Mouse (Mus musculus) olfactory bulb, adult 2 months (tissue): ENCODE results near the gene Map3k6. TPM values are rescaled to one million over a fixed set of nuclear protein-coding genes. Genes with fewer than 3 reads are reported as not detected.

Experiments used
- H3K27ac ChIP-seq: fragments of 200-500 bp; 2 replicates; pipeline ENCODE4 v1.5.1; 2012; ENCODE audit warnings: low read depth, low read length; ENCODE audit not compliant: insufficient read depth
- H3K4me1 ChIP-seq: fragments of 200-500 bp; 2 replicates; pipeline ENCODE4 v1.6.1; 2012; ENCODE audit warnings: low read length; ENCODE audit not compliant: control insufficient read depth, insufficient read depth
- H3K4me3 ChIP-seq: fragments of 200-500 bp; 2 replicates; pipeline ENCODE4 v1.5.1; 2012; ENCODE audit warnings: mild to moderate bottlenecking, low read depth, low read length, moderate library complexity; ENCODE audit not compliant: insufficient read depth
- CTCF ChIP-seq: fragments of 200-500 bp; IDR thresholded peaks from 2 replicates; pipeline ENCODE4 v1.5.1; 2012; ENCODE audit warnings: low read depth, mild to moderate bottlenecking, low read length, moderate library complexity; ENCODE audit not compliant: insufficient read depth
- POLR2A ChIP-seq: fragments of 200-500 bp; IDR thresholded peaks from 2 replicates; pipeline ENCODE4 v1.6.1; 2012; ENCODE audit warnings: mild to moderate bottlenecking, low read depth, low read length, moderate library complexity; ENCODE audit not compliant: insufficient read depth
- WGBS: fragments of 180-500 bp; shearing (Covaris S2); methylation state at CpG from one replicate; pipeline ENCODE4 v1.1.7; 2018; 5-methylcytosine and 5-hydroxymethylcytosine counted together
- polyA plus RNA-seq: library from polyadenylated mRNA; stranded (reverse); fragments of >200 nt; gene quantifications from 2 replicates; pipeline ENCODE4 v1.2.4, GENCODE M21; 2012; ENCODE audit warnings: low replicate concordance; ENCODE audit not compliant: missing spikeins, insufficient read depth, insufficient read length

The Map3k6 gene
- polyA plus RNA-seq, 1 experiment, result not detected

- WGBS, result 2% methylated on average over 40 of the region's 44 CpGs
Measured at GRCm38 (mm10) chr4:133212562-133213267, 27.9 kb upstream of the Map3k6 start.

GRCm38 (mm10) chr4:133213268-133213590 lies 27.4 kb upstream of the Map3k6 start:
- Histone ChIP-seq H3K4me3 (peak overlapping the region; percentile 78), H3K27ac (no peak overlapping the region), H3K4me1 (peaks cover 17% of the 10 kb centered on the region)
- whole genome bisulfite sequencing, result 2% methylated on average over 9 of the region's 9 CpGs
- TF ChIP-seq POLR2A (no peak), CTCF (no peak)

More at GRCm38 (mm10) chr4:133212562-133213267, 27.9 kb upstream of the Map3k6 start:
- peak overlapping the region; percentile 68; the same call in 1 of the 2 replicates for H3K27ac ChIP-seq
- H3K4me1 ChIP-seq, result peaks cover 17% of the 10 kb centered on the region
- peak overlapping the region; percentile 78 for H3K4me3 ChIP-seq
- TF ChIP-seq POLR2A, result no peak
- no peak for TF ChIP-seq CTCF

DNA sequence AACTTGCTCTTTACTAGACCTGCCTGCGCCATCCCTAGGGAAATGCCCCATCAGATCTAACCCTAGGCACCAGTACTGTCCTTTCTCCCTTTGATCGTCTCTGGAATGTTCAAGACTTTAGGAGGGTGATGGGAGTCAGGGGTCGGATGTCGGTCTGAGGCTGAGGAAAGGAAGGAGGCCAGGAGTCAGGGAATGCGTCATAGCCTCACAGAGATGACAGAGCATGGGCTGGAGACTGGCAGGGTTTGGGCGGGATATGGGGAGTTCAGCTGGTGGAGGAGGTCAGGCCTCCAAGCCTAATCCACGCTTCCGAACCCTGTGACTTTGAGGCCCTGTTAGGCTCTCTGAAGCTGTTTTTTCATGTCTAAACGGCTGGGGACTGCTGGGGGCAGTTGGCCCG lies 27.0 kb upstream of the Map3k6 start:
- no peak overlapping the region for H3K4me3 ChIP-seq
- TF ChIP-seq CTCF (no peak), POLR2A (no peak)
- H3K27ac ChIP-seq, result no peak overlapping the region
- H3K4me1 ChIP-seq, result peaks cover 17% of the 10 kb centered on the region
- WGBS, result 52% methylated on average over 10 of the region's 10 CpGs

DNA sequence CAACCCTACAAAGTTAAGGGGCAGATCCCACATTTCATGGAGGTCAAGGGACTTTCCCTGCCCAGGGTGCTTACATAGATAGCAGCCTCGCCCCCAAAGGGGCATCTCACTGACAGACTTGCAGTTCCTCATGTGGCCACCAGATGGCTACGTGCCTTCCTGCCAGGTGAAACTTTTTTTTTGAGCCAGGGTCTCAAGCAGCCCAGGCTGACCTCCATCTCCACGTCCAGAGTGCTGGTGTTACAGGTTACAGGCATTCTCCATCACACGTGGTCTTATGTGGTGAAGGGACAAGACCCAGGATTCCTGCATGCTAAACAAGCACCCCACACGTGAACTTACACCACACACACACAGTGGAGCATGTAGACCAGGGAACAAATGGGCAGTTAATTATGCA lies 23.0 kb upstream of the Map3k6 start:
- Histone ChIP-seq H3K27ac (no peak overlapping the region), H3K4me1 (peaks cover 12% of the 10 kb centered on the region), H3K4me3 (no peak overlapping the region)
- peak; percentile 87 for TF ChIP-seq CTCF
- TF ChIP-seq POLR2A, result no peak
- WGBS, result 10% methylated on average over 5 of the region's 5 CpGs

DNA sequence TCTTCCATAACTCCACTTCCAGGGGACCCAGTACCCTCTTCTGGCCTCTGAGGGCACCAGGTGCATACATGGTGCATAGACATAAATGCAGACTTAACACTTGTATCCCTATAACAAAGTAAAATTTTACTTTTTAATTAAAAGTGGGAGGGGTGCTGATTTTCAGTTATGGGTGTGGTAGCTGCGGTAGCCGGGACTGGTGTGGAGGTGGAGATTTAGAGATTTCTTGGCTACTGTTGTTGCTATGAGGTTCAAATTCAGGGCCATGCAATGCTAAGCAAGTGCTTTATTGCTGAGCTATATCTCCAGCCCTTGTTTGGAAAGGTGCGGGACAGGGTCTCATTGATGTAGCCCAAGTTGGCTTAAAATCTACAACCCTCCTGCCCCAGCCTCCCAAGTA lies 21.9 kb upstream of the Map3k6 start:
- Histone ChIP-seq H3K4me1 (peaks cover 10% of the 10 kb centered on the region), H3K4me3 (no peak overlapping the region), H3K27ac (no peak overlapping the region)
- no peak for TF ChIP-seq CTCF
- TF ChIP-seq POLR2A, result no peak
- 87% methylated on average over 3 of the region's 3 CpGs for WGBS

DNA sequence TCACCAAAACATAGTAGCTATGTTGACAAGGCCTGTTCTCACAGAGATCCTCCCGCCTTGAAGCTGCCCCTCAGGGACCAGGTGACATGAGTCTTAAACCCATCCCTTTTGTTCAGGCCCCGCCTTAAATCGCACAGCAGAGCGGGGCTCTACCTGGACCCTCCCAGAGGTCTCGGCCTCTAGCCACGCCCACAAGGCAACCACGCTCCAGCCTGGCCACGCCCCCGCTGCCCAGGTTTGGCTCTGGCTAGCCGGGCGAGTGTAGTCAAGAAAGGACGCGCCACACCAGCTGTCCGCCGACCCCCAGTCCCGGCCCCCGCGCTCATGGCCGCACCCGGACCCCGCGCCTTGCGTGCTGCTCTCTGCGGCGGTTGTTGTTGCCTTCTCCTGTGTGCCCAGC lies 20.0 kb upstream of the Map3k6 start:
- no peak overlapping the region for H3K27ac ChIP-seq
- WGBS, result 12% methylated on average over 25 of the region's 25 CpGs
- no peak overlapping the region for H3K4me3 ChIP-seq
- peaks cover 14% of the 10 kb centered on the region for H3K4me1 ChIP-seq
- TF ChIP-seq CTCF, result no peak
- TF ChIP-seq POLR2A, result no peak

DNA sequence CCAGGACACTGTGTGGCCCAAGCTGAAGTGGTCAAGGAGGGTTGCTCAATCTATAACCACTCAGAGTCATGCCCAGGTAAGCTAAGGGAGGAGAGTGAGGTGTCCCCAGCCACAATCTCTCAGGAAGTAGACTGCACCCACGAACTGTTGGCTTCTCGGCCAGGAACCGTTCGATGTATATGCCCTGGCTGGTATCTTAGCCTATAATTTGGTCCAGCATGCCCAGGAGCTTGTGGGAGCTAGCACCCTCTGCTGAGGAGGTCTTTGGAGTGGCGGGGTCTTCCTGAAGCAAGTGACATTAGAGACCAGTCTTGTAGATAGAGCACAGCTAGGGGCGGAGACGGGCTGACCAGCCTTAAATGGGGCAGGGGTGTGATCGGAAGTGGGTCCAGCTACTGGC lies 18.9 kb upstream of the Map3k6 start:
- Histone ChIP-seq H3K4me1 (peaks cover 14% of the 10 kb centered on the region), H3K4me3 (no peak overlapping the region), H3K27ac (no peak overlapping the region)
- TF ChIP-seq CTCF, result no peak
- 95% methylated on average over 8 of the region's 8 CpGs for WGBS

GRCm38 (mm10) chr4:133223875-133224274 lies 16.7 kb upstream of the Map3k6 start:
- 64% methylated on average over 5 of the region's 5 CpGs for WGBS
- Histone ChIP-seq H3K4me3 (no peak overlapping the region), H3K27ac (no peak overlapping the region), H3K4me1 (peaks cover 14% of the 10 kb centered on the region)
- TF ChIP-seq CTCF (no peak), POLR2A (no peak)

GRCm38 (mm10) chr4:133226073-133226472 lies 14.5 kb upstream of the Map3k6 start:
- 64% methylated on average over 10 of the region's 10 CpGs for WGBS
- no peak overlapping the region for H3K4me3 ChIP-seq
- TF ChIP-seq CTCF (no peak), POLR2A (no peak)
- no peak overlapping the region for H3K27ac ChIP-seq
- peaks cover 8% of the 10 kb centered on the region; the same call in 1 of the 2 replicates for H3K4me1 ChIP-seq

DNA sequence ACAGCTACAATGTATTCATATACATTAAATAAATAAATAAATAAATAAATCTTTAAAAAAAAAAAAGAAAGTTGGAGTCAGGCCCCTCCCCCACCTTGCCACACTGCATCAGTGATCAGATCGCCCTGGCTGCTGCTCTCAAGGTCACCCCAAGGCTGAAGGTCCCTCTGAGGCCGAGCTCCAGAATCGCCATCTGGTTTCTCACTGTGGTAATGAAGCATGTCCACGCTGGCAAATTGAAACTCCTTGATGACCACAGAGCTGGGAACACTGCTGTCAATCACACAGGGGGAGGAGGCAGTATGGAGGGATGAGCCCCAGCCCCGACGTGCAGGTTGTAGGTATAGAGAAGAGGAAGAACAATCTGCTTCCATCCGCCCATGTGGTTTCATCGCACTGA lies 13.0 kb upstream of the Map3k6 start:
- WGBS, result 74% methylated on average over 8 of the region's 8 CpGs
- no peak for TF ChIP-seq CTCF
- no peak for TF ChIP-seq POLR2A
- H3K27ac ChIP-seq, result no peak overlapping the region
- no peak overlapping the region for H3K4me3 ChIP-seq
- H3K4me1 ChIP-seq, result peaks cover 5% of the 10 kb centered on the region; the same call in 1 of the 2 replicates
